Mouse (Mus musculus): ENCODE data around the gene Rimbp2.

- TF ChIP-seq POLR2A (IDR thresholded peaks at IDR 0.05; ENCODE audit: extremely low read depth, insufficient read depth, low read length): no peak
- no peak for TF ChIP-seq CTCF (IDR thresholded peaks at IDR 0.05; ENCODE audit: low read depth, low read length)
These were observed 106.7 kb downstream of the Rimbp2 start for GRCm38 (mm10) chr5:128846433-128847040.

Data from liver, adult 2 months (tissue).